Mouse (Mus musculus): ENCODE data around the gene A030003K21Rik. TPM values are rescaled to one million over a fixed set of nuclear protein-coding genes. Genes with fewer than 3 reads are reported as not detected.
"Not testable (repeated sequence)": the region's sequence is repeated elsewhere in the genome, so short reads cannot be mapped to it uniquely, and the experiment has no call there.

The A030003K21Rik gene
- polyA plus RNA-seq, 2 experiments: 0.08 TPM; not detected in 1

GRCm38 (mm10) chr1:82972046-82972445 lies 28.9 kb upstream of the A030003K21Rik start:
- WGBS: 47% methylated on average over 4 of the region's 4 CpGs
- Histone ChIP-seq H3K27me3 (ENCODE audit: control insufficient read depth, insufficient read depth, low read length) (no peaks in the 10 kb centered on the region), H3K9me3 (ENCODE audit: control insufficient read depth, low read length) (no peaks in the 10 kb centered on the region), H3K36me3 (ENCODE audit: control insufficient read depth, insufficient read depth, low read length) (no peaks in the 10 kb centered on the region), H3K4me2 (replicated peaks; ENCODE audit: low read depth, low read length, severe bottlenecking) (no peak overlapping the region), H3K9ac (ENCODE audit: low read depth, low read length, severe bottlenecking) (no peak overlapping the region), H3K4me1 (ENCODE audit: control insufficient read depth, insufficient read depth, low read length) (no peaks in the 10 kb centered on the region), H3K27ac (replicated peaks; ENCODE audit: low read depth, low read length) (no peak overlapping the region), H3K4me3 (replicated peaks; ENCODE audit: low read length) (no peak overlapping the region)
- TF ChIP-seq POLR2A (IDR thresholded peaks at IDR 0.05; ENCODE audit: borderline replicate concordance, extremely low read depth, insufficient read depth, insufficient read length): no peak
- no peak for DNase-seq (ENCODE audit: low spot score)
- no peak for ATAC-seq (ENCODE audit: low FRiP score, low read depth)

GRCm38 (mm10) chr1:82966413-82966812 lies 23.2 kb upstream of the A030003K21Rik start:
- Histone ChIP-seq H3K4me2 (replicated peaks; ENCODE audit: low read depth, low read length, severe bottlenecking) (no peak overlapping the region), H3K9me3 (ENCODE audit: control insufficient read depth, low read length) (no peaks in the 10 kb centered on the region), H3K9ac (ENCODE audit: low read depth, low read length, severe bottlenecking) (no peak overlapping the region), H3K27ac (replicated peaks; ENCODE audit: low read depth, low read length) (no peak overlapping the region), H3K4me3 (replicated peaks; ENCODE audit: low read length) (no peak overlapping the region), H3K27me3 (ENCODE audit: control insufficient read depth, insufficient read depth, low read length) (no peaks in the 10 kb centered on the region), H3K36me3 (ENCODE audit: control insufficient read depth, insufficient read depth, low read length) (no peaks in the 10 kb centered on the region), H3K4me1 (ENCODE audit: control insufficient read depth, insufficient read depth, low read length) (no peaks in the 10 kb centered on the region)
- TF ChIP-seq POLR2A (IDR thresholded peaks at IDR 0.05; ENCODE audit: borderline replicate concordance, extremely low read depth, insufficient read depth, insufficient read length): no peak
- DNase-seq (ENCODE audit: low spot score) (no peak), ATAC-seq (ENCODE audit: low FRiP score, low read depth) (no peak)
- 72% methylated on average over 3 of the region's 3 CpGs for WGBS

- H3K9me3 ChIP-seq (ENCODE audit: control insufficient read depth, low read length): no peaks in the 10 kb centered on the region
- no peak for ATAC-seq (ENCODE audit: low FRiP score, low read depth)
- no peak within 1 kb of the TSS for H3K27ac ChIP-seq (replicated peaks; ENCODE audit: low read depth, low read length)
- H3K36me3 ChIP-seq (ENCODE audit: control insufficient read depth, insufficient read depth, low read length): no peaks in the 10 kb centered on the region
- H3K27me3 ChIP-seq (ENCODE audit: control insufficient read depth, insufficient read depth, low read length): no peaks in the 10 kb centered on the region
- no peak for DNase-seq (ENCODE audit: low spot score)
- H3K4me3 ChIP-seq (replicated peaks; ENCODE audit: low read length): no peak within 1 kb of the TSS
- no peaks in the 10 kb centered on the region for H3K4me1 ChIP-seq (ENCODE audit: control insufficient read depth, insufficient read depth, low read length)
- H3K4me2 ChIP-seq (replicated peaks; ENCODE audit: low read depth, low read length, severe bottlenecking): no peak within 1 kb of the TSS
- no peak within 1 kb of the TSS for H3K9ac ChIP-seq (ENCODE audit: low read depth, low read length, severe bottlenecking)
- no peak for TF ChIP-seq POLR2A (IDR thresholded peaks at IDR 0.05; ENCODE audit: borderline replicate concordance, extremely low read depth, insufficient read depth, insufficient read length)
- 92% methylated on average over 11 of the region's 11 CpGs for WGBS
Observed at GRCm38 (mm10) chr1:82959870-82960385, 16.7 kb upstream of the A030003K21Rik start, which contains the start of gene Gm47955. TSS of gene Gm47955 (plus strand) at chr1:82960286.

GRCm38 (mm10) chr1:82955913-82956312 lies 12.7 kb upstream of the A030003K21Rik start, which contains the start of gene Gm7544:
TSS of gene Gm7544 (minus strand) at chr1:82956013.
- not testable (repeated sequence) for ATAC-seq (ENCODE audit: low FRiP score, low read depth); H3K36me3 ChIP-seq (ENCODE audit: control insufficient read depth, insufficient read depth, low read length)

GRCm38 (mm10) chr1:82948601-82949000 lies 5.4 kb upstream of the A030003K21Rik start:
- Histone ChIP-seq H3K27me3 (ENCODE audit: control insufficient read depth, insufficient read depth, low read length) (no peaks in the 10 kb centered on the region), H3K4me3 (replicated peaks; ENCODE audit: low read length) (no peak overlapping the region), H3K27ac (replicated peaks; ENCODE audit: low read depth, low read length) (no peak overlapping the region), H3K9me3 (ENCODE audit: control insufficient read depth, low read length) (no peaks in the 10 kb centered on the region), H3K9ac (ENCODE audit: low read depth, low read length, severe bottlenecking) (no peak overlapping the region), H3K4me1 (ENCODE audit: control insufficient read depth, insufficient read depth, low read length) (no peaks in the 10 kb centered on the region), H3K36me3 (ENCODE audit: control insufficient read depth, insufficient read depth, low read length) (no peaks in the 10 kb centered on the region), H3K4me2 (replicated peaks; ENCODE audit: low read depth, low read length, severe bottlenecking) (no peak overlapping the region)
- ATAC-seq (ENCODE audit: low FRiP score, low read depth): no peak
- DNase-seq (ENCODE audit: low spot score): no peak
- no peak for TF ChIP-seq POLR2A (IDR thresholded peaks at IDR 0.05; ENCODE audit: borderline replicate concordance, extremely low read depth, insufficient read depth, insufficient read length)
- 77% methylated on average over 2 of the region's 2 CpGs for WGBS

More at GRCm38 (mm10) chr1:82955913-82956312, 12.7 kb upstream of the A030003K21Rik start, which contains the start of gene Gm7544:
- not testable (repeated sequence) for H3K27me3 ChIP-seq (ENCODE audit: control insufficient read depth, insufficient read depth, low read length); H3K27ac ChIP-seq (replicated peaks; ENCODE audit: low read depth, low read length); H3K4me1 ChIP-seq (ENCODE audit: control insufficient read depth, insufficient read depth, low read length); H3K4me3 ChIP-seq (replicated peaks; ENCODE audit: low read length); H3K4me2 ChIP-seq (replicated peaks; ENCODE audit: low read depth, low read length, severe bottlenecking); DNase-seq (ENCODE audit: low spot score); H3K9me3 ChIP-seq (ENCODE audit: control insufficient read depth, low read length); H3K9ac ChIP-seq (ENCODE audit: low read depth, low read length, severe bottlenecking)

- not testable (repeated sequence) for DNase-seq (ENCODE audit: low spot score); H3K4me3 ChIP-seq (replicated peaks; ENCODE audit: low read length); H3K4me1 ChIP-seq (ENCODE audit: control insufficient read depth, insufficient read depth, low read length); H3K4me2 ChIP-seq (replicated peaks; ENCODE audit: low read depth, low read length, severe bottlenecking); ATAC-seq (ENCODE audit: low FRiP score, low read depth); H3K27me3 ChIP-seq (ENCODE audit: control insufficient read depth, insufficient read depth, low read length); H3K9me3 ChIP-seq (ENCODE audit: control insufficient read depth, low read length); H3K27ac ChIP-seq (replicated peaks; ENCODE audit: low read depth, low read length); H3K9ac ChIP-seq (ENCODE audit: low read depth, low read length, severe bottlenecking); H3K36me3 ChIP-seq (ENCODE audit: control insufficient read depth, insufficient read depth, low read length)
- WGBS: 100% methylated on average over 2 of the region's 2 CpGs
Observed at GRCm38 (mm10) chr1:82946029-82946428, 2.8 kb upstream of the A030003K21Rik start.

GRCm38 (mm10) chr1:82942505-82942904 lies 683 bp downstream of the A030003K21Rik start:
- not testable (repeated sequence) for H3K36me3 ChIP-seq (ENCODE audit: control insufficient read depth, insufficient read depth, low read length); H3K4me2 ChIP-seq (replicated peaks; ENCODE audit: low read depth, low read length, severe bottlenecking); ATAC-seq (ENCODE audit: low FRiP score, low read depth); H3K27ac ChIP-seq (replicated peaks; ENCODE audit: low read depth, low read length); H3K27me3 ChIP-seq (ENCODE audit: control insufficient read depth, insufficient read depth, low read length); H3K9me3 ChIP-seq (ENCODE audit: control insufficient read depth, low read length); H3K4me1 ChIP-seq (ENCODE audit: control insufficient read depth, insufficient read depth, low read length); DNase-seq (ENCODE audit: low spot score); H3K4me3 ChIP-seq (replicated peaks; ENCODE audit: low read length); H3K9ac ChIP-seq (ENCODE audit: low read depth, low read length, severe bottlenecking)
- WGBS: 86% methylated on average over 1 of the region's 2 CpGs
